Mouse (Mus musculus): Measurements from ENCODE around the gene Rtl8c. TPM values are rescaled to one million over a fixed set of nuclear protein-coding genes. Genes with fewer than 3 reads are reported as not detected.
"Not testable (repeated sequence)": the region's sequence is repeated elsewhere in the genome, so short reads cannot be mapped to it uniquely, and the experiment has no call there.

Rtl8c gene
- polyA plus RNA-seq (2015; fragmentation: Nextera tagmentation; extraction: Ambion mirVana) = 209 and 220 TPM in 2 replicates

DNA sequence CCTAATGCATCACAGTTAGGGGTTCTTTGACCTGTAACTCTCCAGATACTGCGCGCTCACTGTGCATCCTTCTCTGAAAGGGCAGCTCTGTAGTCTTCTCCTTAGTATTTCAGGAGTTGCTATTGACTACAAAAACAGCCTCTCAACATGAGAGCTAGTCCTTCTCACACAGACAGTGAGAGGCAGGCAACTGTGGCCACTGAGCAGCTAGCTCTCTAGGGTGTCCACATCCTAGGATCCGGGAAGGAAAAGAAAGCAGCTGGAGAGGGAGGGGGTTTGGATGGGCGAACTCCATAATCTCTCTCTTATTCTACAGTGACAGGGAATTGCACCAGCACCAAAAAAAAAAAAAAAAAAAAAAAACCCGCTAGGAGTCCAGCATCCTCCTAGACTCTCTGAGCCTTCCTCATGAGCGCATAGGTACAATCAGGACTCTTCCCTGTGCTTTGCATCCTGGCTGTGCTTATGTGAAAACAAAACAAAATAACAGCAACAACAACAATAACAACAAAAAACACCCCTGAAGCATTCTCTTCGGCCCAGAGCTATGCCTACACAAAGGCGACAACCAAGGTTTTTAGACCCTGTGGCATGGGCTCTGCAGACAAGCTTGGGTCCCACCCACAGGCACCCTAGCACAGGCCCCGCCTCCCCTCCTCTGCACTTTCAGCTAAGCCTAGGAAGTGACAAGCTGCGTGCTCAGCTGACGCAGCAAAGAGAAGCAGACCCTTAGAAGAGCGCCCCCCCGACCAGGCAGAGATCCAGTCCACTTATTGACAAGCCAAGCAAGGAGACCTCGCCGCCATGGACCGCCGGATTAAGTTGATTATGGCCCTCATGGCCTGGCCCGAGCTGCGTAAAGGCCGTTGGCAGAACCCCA, at the start of gene Rtl8c:
Gene Rtl8c, plus strand, starts transcription at position 791 of the 880 bp plus-strand sequence.
- Histone ChIP-seq H3K36me3 (no peaks in the 10 kb centered on the region), H3K27me3 (no peaks in the 10 kb centered on the region), H3K27ac (replicated peaks) (peak within 1 kb of the TSS; percentile 86), H3K9me3 (no peaks in the 10 kb centered on the region), H3K4me1 (replicated peaks) (no peaks in the 10 kb centered on the region), H3K4me3 (peak within 1 kb of the TSS; percentile 49), H3K4me2 (peak within 1 kb of the TSS; percentile 55), H3K9ac (peak within 1 kb of the TSS; percentile 55)
- 35% methylated on average over 20 of the region's 20 CpGs for WGBS
- ATAC-seq (ENCODE audit: low FRiP score, low read depth) = peak; percentile 96

DNA sequence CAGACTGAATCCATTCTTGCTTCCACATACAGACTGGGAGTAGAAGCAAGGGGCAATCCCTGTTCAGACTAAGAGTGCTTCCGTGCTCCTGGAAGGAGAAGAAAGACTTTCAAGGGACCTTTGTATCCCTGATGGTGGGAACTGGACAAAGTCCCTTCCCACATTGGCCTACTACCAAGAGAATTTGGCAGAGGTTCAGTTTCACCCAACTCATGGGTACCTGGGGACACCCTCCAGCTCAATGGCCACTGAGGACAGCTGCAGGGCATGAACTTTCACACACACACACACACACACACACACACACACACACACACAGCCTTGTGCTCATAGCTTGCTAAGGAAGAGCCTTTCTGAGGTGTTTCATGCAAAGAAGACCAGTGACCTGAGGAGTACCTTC, 28.5 kb upstream of the Rtl8c start:
- no peaks in the 10 kb centered on the region for H3K9me3 ChIP-seq
- H3K9ac ChIP-seq = no peak overlapping the region
- 85% methylated on average over 1 of the region's 1 CpGs for WGBS
- ATAC-seq (ENCODE audit: low FRiP score, low read depth) = no peak
- H3K27me3 ChIP-seq = no peaks in the 10 kb centered on the region
- H3K4me1 ChIP-seq (replicated peaks) = no peaks in the 10 kb centered on the region
- H3K27ac ChIP-seq (replicated peaks) = no peak overlapping the region
- no peak overlapping the region for H3K4me3 ChIP-seq
- no peaks in the 10 kb centered on the region for H3K36me3 ChIP-seq
- H3K4me2 ChIP-seq = no peak overlapping the region

DNA sequence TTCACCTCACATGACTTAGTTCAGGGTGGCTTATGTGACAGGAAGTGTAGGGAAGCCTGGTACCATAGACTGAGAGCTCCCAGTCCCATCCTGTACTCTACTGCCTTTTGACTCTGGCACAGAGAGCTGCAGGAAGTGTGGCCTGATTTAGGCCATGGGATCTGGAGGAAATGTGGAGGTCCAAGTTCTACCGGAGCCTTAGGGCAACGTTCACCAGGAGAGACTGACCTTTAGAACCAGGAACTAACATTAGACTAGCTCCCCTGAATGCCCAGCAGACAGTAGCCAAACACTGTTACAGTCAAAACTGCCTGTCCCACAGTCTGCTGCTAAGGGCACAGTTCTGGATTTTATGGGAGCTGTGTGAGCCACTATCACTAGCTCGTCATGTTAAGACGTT, 26.4 kb upstream of the Rtl8c start:
- ATAC-seq (ENCODE audit: low FRiP score, low read depth); H3K4me3 ChIP-seq; H3K4me2 ChIP-seq; H3K4me1 ChIP-seq (replicated peaks); H3K36me3 ChIP-seq; H3K27me3 ChIP-seq; H3K9me3 ChIP-seq; H3K9ac ChIP-seq; H3K27ac ChIP-seq (replicated peaks): not testable (repeated sequence)
- 81% methylated on average over 2 of the region's 4 CpGs for WGBS

DNA sequence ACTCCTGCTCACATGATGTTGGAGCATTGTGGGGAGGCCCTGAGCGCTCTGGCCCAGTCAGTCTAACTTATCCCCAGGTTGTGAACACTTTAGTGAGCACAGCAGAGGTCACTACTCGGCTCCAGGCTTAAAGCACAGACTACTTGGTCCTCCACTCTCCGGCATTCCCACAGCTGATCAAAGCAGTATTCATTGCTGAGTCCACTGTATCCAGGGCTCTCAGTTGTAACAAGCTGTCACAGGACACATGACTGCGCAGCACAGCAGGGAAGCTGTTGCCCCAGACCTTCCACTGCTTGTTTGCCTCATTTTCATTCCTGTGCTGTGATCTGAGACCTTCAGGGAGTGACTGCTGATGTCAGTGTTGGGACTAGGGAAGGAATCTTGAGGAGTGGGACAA, 24.4 kb upstream of the Rtl8c start:
- not testable (repeated sequence) for H3K27me3 ChIP-seq; ATAC-seq (ENCODE audit: low FRiP score, low read depth); H3K4me3 ChIP-seq; H3K36me3 ChIP-seq; H3K9ac ChIP-seq; H3K4me1 ChIP-seq (replicated peaks); H3K9me3 ChIP-seq; H3K4me2 ChIP-seq; H3K27ac ChIP-seq (replicated peaks)
- WGBS = 31% methylated on average over 3 of the region's 4 CpGs

DNA sequence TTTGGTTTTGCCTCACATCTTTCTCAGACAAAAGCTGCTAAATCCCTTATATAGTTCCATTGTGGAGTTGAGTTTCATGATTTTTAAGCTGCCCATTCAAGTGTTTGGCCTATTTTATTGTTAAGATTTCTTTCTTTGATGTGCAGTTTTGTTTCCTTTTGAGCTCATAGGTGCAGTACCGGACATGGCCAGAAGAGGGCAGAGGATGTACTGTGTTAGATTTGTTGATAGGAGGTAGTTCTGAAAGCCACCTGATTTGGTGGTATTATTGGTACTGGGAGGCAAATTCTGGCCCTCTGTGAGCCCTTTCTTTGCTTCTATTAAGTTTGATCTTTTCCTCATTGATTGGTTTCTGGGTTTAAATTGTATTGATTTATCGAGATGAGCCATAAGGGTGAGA, 7.8 kb upstream of the Rtl8c start:
- not testable (repeated sequence) for H3K4me2 ChIP-seq; H3K36me3 ChIP-seq; H3K27ac ChIP-seq (replicated peaks); H3K27me3 ChIP-seq; ATAC-seq (ENCODE audit: low FRiP score, low read depth); H3K4me3 ChIP-seq; H3K9me3 ChIP-seq; H3K4me1 ChIP-seq (replicated peaks); H3K9ac ChIP-seq
- 45% methylated on average over 2 of the region's 2 CpGs for WGBS

DNA sequence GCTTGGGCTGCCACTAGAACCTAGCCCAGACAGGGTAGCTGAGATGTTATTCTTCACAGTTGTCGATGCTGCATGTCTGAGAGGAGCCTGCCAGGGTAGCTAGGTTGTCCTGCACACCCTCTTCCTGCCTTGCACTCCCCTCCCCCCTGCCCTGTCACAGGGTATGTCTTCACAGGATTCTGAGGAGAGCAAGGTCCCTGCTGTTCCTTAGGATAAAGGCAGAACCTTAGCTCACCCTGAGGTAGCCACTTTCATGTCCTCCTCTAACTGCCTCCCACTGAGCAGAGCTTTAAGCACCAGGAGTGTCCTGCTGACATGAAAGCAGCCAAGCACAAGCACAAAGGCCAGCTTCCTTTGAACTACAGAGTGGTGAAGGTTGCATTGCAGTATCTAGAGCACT, 1.7 kb upstream of the Rtl8c start:
- not testable (repeated sequence) for H3K36me3 ChIP-seq; H3K9me3 ChIP-seq; H3K27me3 ChIP-seq; ATAC-seq (ENCODE audit: low FRiP score, low read depth); H3K4me1 ChIP-seq (replicated peaks); H3K4me2 ChIP-seq; H3K27ac ChIP-seq (replicated peaks); H3K4me3 ChIP-seq; H3K9ac ChIP-seq
- 13% methylated on average over 1 of the region's 1 CpGs for WGBS

DNA sequence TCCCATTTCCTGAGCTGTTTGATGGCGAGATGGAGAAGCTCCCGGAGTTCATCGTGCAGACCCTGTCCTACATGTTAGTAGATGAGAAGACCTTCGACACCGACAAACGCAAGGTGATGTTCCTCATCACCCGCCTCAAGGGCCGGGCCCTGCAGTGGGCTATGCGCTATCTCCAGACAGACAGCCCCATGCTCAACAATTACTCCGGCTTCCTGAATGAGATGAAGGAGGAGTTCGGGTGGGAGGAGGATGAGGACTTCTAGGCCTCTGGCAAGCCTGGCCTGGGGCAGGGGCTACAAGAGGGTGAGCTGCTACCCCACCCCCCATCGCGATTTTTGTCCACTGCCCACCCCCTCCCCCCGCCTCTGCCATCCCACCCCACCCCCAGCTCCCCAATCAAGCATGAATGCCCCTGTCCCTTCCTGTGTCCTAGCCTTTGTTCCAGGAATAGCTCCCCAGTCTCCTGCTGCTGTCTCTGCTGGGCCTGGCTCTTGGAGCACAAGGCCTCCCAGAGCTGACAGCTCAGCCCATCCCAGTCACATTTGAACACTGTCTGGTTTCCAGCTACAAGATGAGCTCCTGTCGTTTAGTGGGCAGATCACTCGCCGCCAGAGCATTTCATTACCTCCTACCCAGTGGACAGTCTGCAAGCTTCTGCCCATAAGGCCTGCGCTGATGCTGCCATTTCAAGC, 436 bp downstream of the Rtl8c start:
- H3K4me3 ChIP-seq = peak overlapping the region; percentile 49
- WGBS = 23% methylated on average over 18 of the region's 18 CpGs
- ATAC-seq (ENCODE audit: low FRiP score, low read depth) = peak; percentile 68
- H3K4me2 ChIP-seq = peak overlapping the region; percentile 55
- no peaks in the 10 kb centered on the region for H3K27me3 ChIP-seq
- no peaks in the 10 kb centered on the region for H3K9me3 ChIP-seq
- no peaks in the 10 kb centered on the region for H3K4me1 ChIP-seq (replicated peaks)
- no peaks in the 10 kb centered on the region for H3K36me3 ChIP-seq
- peak overlapping the region; percentile 86 for H3K27ac ChIP-seq (replicated peaks)
- H3K9ac ChIP-seq = peak overlapping the region; percentile 55

DNA sequence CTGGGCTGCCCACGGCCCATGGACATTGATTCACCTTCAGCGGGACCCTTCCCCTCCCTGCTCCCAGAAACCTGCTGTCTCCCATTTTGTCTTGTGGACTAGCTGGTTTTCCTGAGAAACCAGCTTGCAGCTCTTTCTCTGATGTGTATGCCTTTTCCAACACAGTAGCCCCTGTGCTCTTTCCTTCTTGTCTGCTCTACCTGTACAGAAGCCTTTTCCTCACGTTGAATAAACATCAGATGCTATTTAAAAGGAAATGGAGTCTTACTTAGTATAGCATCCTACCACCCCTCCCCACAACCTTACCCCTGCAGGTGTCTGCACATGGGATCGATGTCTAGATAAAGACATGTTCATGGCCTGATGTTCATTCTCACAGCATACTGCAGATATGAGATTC, 1.0 kb downstream of the Rtl8c start, which contains the start of gene Gm14597:
Gene Gm14597, minus strand, starts transcription at position 101 of the 400 bp plus-strand sequence.
- H3K36me3 ChIP-seq; H3K27me3 ChIP-seq; ATAC-seq (ENCODE audit: low FRiP score, low read depth); H3K4me1 ChIP-seq (replicated peaks); H3K9me3 ChIP-seq: not testable (repeated sequence)
- peak within 1 kb of the TSS; percentile 86 for H3K27ac ChIP-seq (replicated peaks)
- 65% methylated on average over 3 of the region's 4 CpGs for WGBS
- peak within 1 kb of the TSS; percentile 55 for H3K4me2 ChIP-seq
- H3K9ac ChIP-seq = peak within 1 kb of the TSS; percentile 55
- peak within 1 kb of the TSS; percentile 49 for H3K4me3 ChIP-seq

DNA sequence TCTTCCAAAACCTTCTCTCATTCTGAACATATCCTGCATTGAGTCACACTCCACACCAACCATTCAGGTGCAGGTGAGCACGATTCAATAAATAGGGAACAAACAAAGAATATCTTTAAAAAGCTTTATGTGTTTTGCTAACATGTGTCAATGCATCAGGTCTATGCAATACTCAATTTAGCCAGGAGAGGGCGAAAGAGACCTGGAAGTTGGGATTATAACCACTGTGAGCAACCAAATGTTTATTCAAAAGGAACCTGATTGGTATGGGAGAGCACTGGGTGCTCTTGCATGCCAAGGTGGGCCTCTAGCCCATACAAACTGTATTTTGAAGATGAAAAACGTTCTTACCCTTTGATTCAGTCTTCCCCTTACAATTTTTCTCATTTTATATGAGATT, 2.7 kb downstream of the Rtl8c start:
- no peak overlapping the region for H3K4me3 ChIP-seq
- no peaks in the 10 kb centered on the region for H3K9me3 ChIP-seq
- H3K27me3 ChIP-seq = no peaks in the 10 kb centered on the region
- WGBS = 6% methylated on average over 3 of the region's 3 CpGs
- ATAC-seq (ENCODE audit: low FRiP score, low read depth) = no peak
- no peak overlapping the region for H3K4me2 ChIP-seq
- no peak overlapping the region for H3K27ac ChIP-seq (replicated peaks)
- H3K36me3 ChIP-seq = no peaks in the 10 kb centered on the region
- no peak overlapping the region for H3K9ac ChIP-seq
- no peaks in the 10 kb centered on the region for H3K4me1 ChIP-seq (replicated peaks)

DNA sequence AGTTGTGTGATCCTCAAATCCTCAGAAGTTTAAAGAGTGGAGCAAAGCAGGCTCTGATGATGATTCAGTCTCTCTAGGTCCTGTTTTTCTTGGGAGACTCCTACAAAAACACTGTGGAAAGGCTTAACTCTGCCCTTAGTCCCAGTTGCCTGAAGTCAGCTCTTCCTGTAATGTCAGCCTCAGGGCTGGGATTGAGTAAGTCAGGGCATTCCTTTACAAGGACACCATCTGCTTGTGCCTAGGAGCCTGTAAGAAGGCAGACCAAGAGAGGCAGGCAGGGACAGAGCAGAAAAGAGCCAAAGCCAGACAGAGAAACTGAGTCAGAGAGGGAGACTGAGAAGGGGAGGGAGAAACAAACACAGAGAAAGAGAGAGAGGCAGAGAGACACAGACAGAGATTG, 3.6 kb downstream of the Rtl8c start:
- H3K27ac ChIP-seq (replicated peaks); H3K4me3 ChIP-seq; H3K27me3 ChIP-seq; H3K4me1 ChIP-seq (replicated peaks); H3K4me2 ChIP-seq; H3K9ac ChIP-seq; ATAC-seq (ENCODE audit: low FRiP score, low read depth); H3K9me3 ChIP-seq; H3K36me3 ChIP-seq: not testable (repeated sequence)

DNA sequence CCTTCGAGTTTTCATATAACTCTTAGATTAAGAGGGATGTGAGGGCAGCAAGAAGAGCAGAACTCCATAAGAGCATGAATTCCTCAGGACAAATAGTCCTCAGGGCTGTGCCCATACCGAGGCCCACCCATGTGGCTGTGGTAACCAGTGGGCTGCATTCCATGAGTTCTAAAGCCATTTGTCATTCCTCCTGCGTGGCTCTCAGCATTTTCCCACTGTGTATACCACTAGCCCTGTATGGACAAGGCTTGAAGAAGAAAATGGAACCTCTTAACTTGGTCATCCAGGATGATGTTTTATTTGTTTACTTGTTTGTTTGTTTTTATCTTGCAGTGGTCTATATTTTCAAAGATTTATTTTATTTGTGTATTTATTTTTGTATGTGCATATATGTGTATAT, 30.3 kb downstream of the Rtl8c start:
- H3K9ac ChIP-seq; ATAC-seq (ENCODE audit: low FRiP score, low read depth); H3K27me3 ChIP-seq; H3K9me3 ChIP-seq; H3K36me3 ChIP-seq; H3K4me2 ChIP-seq; H3K27ac ChIP-seq (replicated peaks); H3K4me3 ChIP-seq; H3K4me1 ChIP-seq (replicated peaks): not testable (repeated sequence)
- WGBS = 49% methylated on average over 3 of the region's 3 CpGs

DNA sequence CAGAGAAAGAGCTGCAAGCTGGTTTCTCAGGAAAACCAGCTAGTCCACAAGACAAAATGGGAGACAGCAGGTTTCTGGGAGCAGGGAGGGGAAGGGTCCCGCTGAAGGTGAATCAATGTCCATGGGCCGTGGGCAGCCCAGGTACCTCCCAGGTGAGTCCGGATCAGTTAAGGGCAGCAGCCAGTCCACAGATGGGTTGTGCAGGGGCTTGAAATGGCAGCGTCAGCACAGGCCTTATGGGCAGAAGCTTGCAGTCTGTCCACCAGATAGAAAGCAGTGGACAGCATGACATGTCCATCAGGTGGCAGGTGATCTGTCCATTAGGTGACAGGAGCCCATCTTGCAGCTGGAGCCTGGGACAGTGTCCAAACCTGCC, 34.8 kb downstream of the Rtl8c start:
- ATAC-seq (ENCODE audit: low FRiP score, low read depth); H3K9ac ChIP-seq; H3K36me3 ChIP-seq; H3K9me3 ChIP-seq; H3K4me1 ChIP-seq (replicated peaks); H3K27ac ChIP-seq (replicated peaks); H3K27me3 ChIP-seq: not testable (repeated sequence)
- H3K4me3 ChIP-seq = peak overlapping the region; percentile 32
- H3K4me2 ChIP-seq = peak overlapping the region; percentile 46
- 50% methylated on average over 3 of the region's 4 CpGs for WGBS

Data from hindbrain, embryonic 15.5 days (tissue).